Mouse (Mus musculus): ENCODE results near the gene 1700017D01Rik. TPM values are rescaled to one million over a fixed set of nuclear protein-coding genes. Genes with fewer than 3 reads are reported as not detected.
"Not testable (repeated sequence)": the region's sequence is repeated elsewhere in the genome, so short reads cannot be mapped to it uniquely, and the experiment has no call there.

The 1700017D01Rik gene
- polyA plus RNA-seq (2014; fragmentation: Nextera tagmentation; extraction: Ambion mirVana), result not detected in 2 replicates

DNA sequence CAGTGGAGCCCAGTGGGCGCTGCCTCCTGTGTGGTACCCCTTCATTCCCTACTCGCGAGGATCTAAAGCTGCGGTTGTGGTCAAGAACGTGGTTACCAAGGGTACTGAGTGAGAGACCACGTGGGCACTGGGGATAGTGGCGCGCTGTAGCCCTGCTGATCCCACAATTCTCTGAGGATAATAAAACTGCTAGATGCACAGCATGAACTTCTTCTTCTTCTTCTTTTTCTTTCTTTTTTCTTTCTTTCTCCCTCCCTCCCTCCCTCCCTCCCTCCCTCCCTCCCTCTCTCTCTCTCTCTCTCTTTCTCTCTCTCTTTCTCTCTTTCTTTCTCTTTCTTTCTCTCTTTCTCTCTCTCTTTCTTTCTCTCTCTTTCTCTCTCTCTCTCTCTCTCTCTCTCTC is at the start of gene 1700017D01Rik:
Gene 1700017D01Rik, minus strand, starts transcription at position 101 of the 400 bp plus-strand sequence.
- WGBS, result 69% methylated on average over 8 of the region's 8 CpGs
- not testable (repeated sequence) for H3K27me3 ChIP-seq (replicated peaks; ENCODE audit: control insufficient read depth, insufficient read depth, low read length); DNase-seq (ENCODE audit: low spot score)

GRCm38 (mm10) chr19:11177464-11177863 is 46.8 kb upstream of the 1700017D01Rik start:
- no peak overlapping the region for H3K4me3 ChIP-seq (ENCODE audit: low read depth, low read length)
- DNase-seq (ENCODE audit: low spot score) (no peak), ATAC-seq (replicated peaks; ENCODE audit: low FRiP score) (no peak)
- H3K9me3 ChIP-seq (ENCODE audit: control insufficient read depth, low read length), result no peaks in the 10 kb centered on the region
- no peaks in the 10 kb centered on the region for H3K27me3 ChIP-seq (replicated peaks; ENCODE audit: control insufficient read depth, insufficient read depth, low read length)
- no peak overlapping the region for H3K9ac ChIP-seq (ENCODE audit: low read depth, low read length)
- H3K4me1 ChIP-seq (replicated peaks; ENCODE audit: control insufficient read depth, insufficient read depth, low read length), result no peaks in the 10 kb centered on the region
- H3K27ac ChIP-seq (ENCODE audit: low read depth, low read length), result no peak overlapping the region
- H3K36me3 ChIP-seq (ENCODE audit: control insufficient read depth, insufficient read depth, low read length), result no peaks in the 10 kb centered on the region
- H3K4me2 ChIP-seq, result no peak overlapping the region
- WGBS, result 59% methylated on average over 2 of the region's 2 CpGs

More for the DNA sequence above, at the start of gene 1700017D01Rik:
- not testable (repeated sequence) for H3K36me3 ChIP-seq (ENCODE audit: control insufficient read depth, insufficient read depth, low read length); H3K4me3 ChIP-seq (ENCODE audit: low read depth, low read length); H3K9me3 ChIP-seq (ENCODE audit: control insufficient read depth, low read length); H3K4me1 ChIP-seq (replicated peaks; ENCODE audit: control insufficient read depth, insufficient read depth, low read length); H3K9ac ChIP-seq (ENCODE audit: low read depth, low read length); ATAC-seq (replicated peaks; ENCODE audit: low FRiP score); H3K27ac ChIP-seq (ENCODE audit: low read depth, low read length); H3K4me2 ChIP-seq

GRCm38 (mm10) chr19:11165172-11165571 is 34.5 kb upstream of the 1700017D01Rik start, which contains the start of gene 1700025F22Rik:
Gene 1700025F22Rik, minus strand, starts transcription at chr19:11165320.
- ATAC-seq (replicated peaks; ENCODE audit: low FRiP score) (no peak), DNase-seq (ENCODE audit: low spot score) (no peak)
- Histone ChIP-seq H3K9me3 (ENCODE audit: control insufficient read depth, low read length) (no peaks in the 10 kb centered on the region), H3K36me3 (ENCODE audit: control insufficient read depth, insufficient read depth, low read length) (no peaks in the 10 kb centered on the region), H3K4me2 (no peak within 1 kb of the TSS), H3K27ac (ENCODE audit: low read depth, low read length) (no peak within 1 kb of the TSS), H3K4me1 (replicated peaks; ENCODE audit: control insufficient read depth, insufficient read depth, low read length) (no peaks in the 10 kb centered on the region), H3K4me3 (ENCODE audit: low read depth, low read length) (no peak within 1 kb of the TSS), H3K27me3 (replicated peaks; ENCODE audit: control insufficient read depth, insufficient read depth, low read length) (no peaks in the 10 kb centered on the region), H3K9ac (ENCODE audit: low read depth, low read length) (no peak within 1 kb of the TSS)
- WGBS, result 28% methylated on average over 10 of the region's 10 CpGs

- not testable (repeated sequence) for H3K9ac ChIP-seq (ENCODE audit: low read depth, low read length); H3K27me3 ChIP-seq (replicated peaks; ENCODE audit: control insufficient read depth, insufficient read depth, low read length); H3K9me3 ChIP-seq (ENCODE audit: control insufficient read depth, low read length); H3K36me3 ChIP-seq (ENCODE audit: control insufficient read depth, insufficient read depth, low read length); ATAC-seq (replicated peaks; ENCODE audit: low FRiP score); H3K4me2 ChIP-seq; H3K4me3 ChIP-seq (ENCODE audit: low read depth, low read length); H3K27ac ChIP-seq (ENCODE audit: low read depth, low read length); H3K4me1 ChIP-seq (replicated peaks; ENCODE audit: control insufficient read depth, insufficient read depth, low read length); DNase-seq (ENCODE audit: low spot score)
- WGBS, result 76% methylated on average over 6 of the region's 6 CpGs
These were observed 27.2 kb upstream of the 1700017D01Rik start for GRCm38 (mm10) chr19:11157890-11158289.

DNA sequence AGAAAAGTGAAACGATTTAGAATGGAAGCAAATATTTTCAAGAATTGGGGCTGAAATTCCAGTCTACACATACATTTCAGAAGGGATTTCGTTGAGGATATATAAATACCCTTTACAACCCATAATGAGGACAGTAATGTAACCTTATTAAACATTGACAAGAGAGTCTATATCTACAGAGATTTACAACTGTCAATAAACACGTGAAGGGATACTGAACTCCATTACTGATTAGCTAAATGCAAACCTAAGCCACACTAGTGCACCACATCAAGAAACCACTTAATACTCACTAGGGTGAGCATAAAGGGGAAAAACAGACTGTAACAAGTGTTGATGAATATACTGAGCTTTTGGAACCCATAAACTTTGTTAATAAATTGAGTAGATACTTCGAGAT is 4.7 kb upstream of the 1700017D01Rik start:
- WGBS, result 54% methylated on average over 4 of the region's 4 CpGs
- DNase-seq (ENCODE audit: low spot score) (no peak), ATAC-seq (replicated peaks; ENCODE audit: low FRiP score) (no peak)
- Histone ChIP-seq H3K27ac (ENCODE audit: low read depth, low read length) (no peak overlapping the region), H3K9me3 (ENCODE audit: control insufficient read depth, low read length) (no peaks in the 10 kb centered on the region), H3K4me1 (replicated peaks; ENCODE audit: control insufficient read depth, insufficient read depth, low read length) (no peaks in the 10 kb centered on the region), H3K4me3 (ENCODE audit: low read depth, low read length) (no peak overlapping the region), H3K9ac (ENCODE audit: low read depth, low read length) (no peak overlapping the region), H3K4me2 (no peak overlapping the region), H3K27me3 (replicated peaks; ENCODE audit: control insufficient read depth, insufficient read depth, low read length) (no peaks in the 10 kb centered on the region), H3K36me3 (ENCODE audit: control insufficient read depth, insufficient read depth, low read length) (no peaks in the 10 kb centered on the region)

DNA sequence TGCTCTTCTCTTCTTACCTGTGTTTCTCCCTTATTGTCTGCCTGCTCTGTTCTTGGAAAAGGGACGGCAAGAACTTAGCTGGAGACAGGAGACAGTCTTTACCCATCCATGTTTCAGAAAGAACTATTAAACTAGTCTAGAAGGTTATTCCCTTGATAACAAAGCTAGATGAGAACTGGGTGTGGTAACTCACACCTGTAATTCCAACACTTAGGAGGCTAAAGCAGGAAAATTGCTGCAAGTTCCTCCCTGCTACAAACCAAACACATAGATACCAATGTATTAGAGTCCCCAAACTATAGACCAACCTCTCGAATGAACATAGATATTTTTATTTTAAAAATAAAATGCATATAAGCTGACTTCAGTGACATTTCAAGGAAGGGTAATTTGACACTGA is 4.2 kb upstream of the 1700017D01Rik start:
- no peaks in the 10 kb centered on the region for H3K36me3 ChIP-seq (ENCODE audit: control insufficient read depth, insufficient read depth, low read length)
- WGBS, result 76% methylated on average over 2 of the region's 2 CpGs
- H3K27ac ChIP-seq (ENCODE audit: low read depth, low read length), result no peak overlapping the region
- DNase-seq (ENCODE audit: low spot score) (no peak), ATAC-seq (replicated peaks; ENCODE audit: low FRiP score) (no peak)
- no peak overlapping the region for H3K4me3 ChIP-seq (ENCODE audit: low read depth, low read length)
- H3K27me3 ChIP-seq (replicated peaks; ENCODE audit: control insufficient read depth, insufficient read depth, low read length), result no peaks in the 10 kb centered on the region
- H3K9me3 ChIP-seq (ENCODE audit: control insufficient read depth, low read length), result no peaks in the 10 kb centered on the region
- H3K9ac ChIP-seq (ENCODE audit: low read depth, low read length), result no peak overlapping the region
- no peak overlapping the region for H3K4me2 ChIP-seq
- H3K4me1 ChIP-seq (replicated peaks; ENCODE audit: control insufficient read depth, insufficient read depth, low read length), result no peaks in the 10 kb centered on the region

- Histone ChIP-seq H3K4me1 (replicated peaks; ENCODE audit: control insufficient read depth, insufficient read depth, low read length) (no peaks in the 10 kb centered on the region), H3K27ac (ENCODE audit: low read depth, low read length) (no peak overlapping the region), H3K4me3 (ENCODE audit: low read depth, low read length) (no peak overlapping the region), H3K27me3 (replicated peaks; ENCODE audit: control insufficient read depth, insufficient read depth, low read length) (no peaks in the 10 kb centered on the region), H3K9me3 (ENCODE audit: control insufficient read depth, low read length) (no peaks in the 10 kb centered on the region), H3K9ac (ENCODE audit: low read depth, low read length) (no peak overlapping the region), H3K36me3 (ENCODE audit: control insufficient read depth, insufficient read depth, low read length) (no peaks in the 10 kb centered on the region), H3K4me2 (no peak overlapping the region)
- no peak for DNase-seq (ENCODE audit: low spot score)
- ATAC-seq (replicated peaks; ENCODE audit: low FRiP score), result no peak
- 83% methylated on average over 1 of the region's 1 CpGs for WGBS
These were observed 974 bp downstream of the 1700017D01Rik start for GRCm38 (mm10) chr19:11129702-11130101.

GRCm38 (mm10) chr19:11121016-11121420 is 9.7 kb downstream of the 1700017D01Rik start:
- peak; percentile 57 for DNase-seq (ENCODE audit: low spot score)
- not testable (repeated sequence) for H3K36me3 ChIP-seq (ENCODE audit: control insufficient read depth, insufficient read depth, low read length); H3K9me3 ChIP-seq (ENCODE audit: control insufficient read depth, low read length); H3K27ac ChIP-seq (ENCODE audit: low read depth, low read length); H3K27me3 ChIP-seq (replicated peaks; ENCODE audit: control insufficient read depth, insufficient read depth, low read length); H3K4me1 ChIP-seq (replicated peaks; ENCODE audit: control insufficient read depth, insufficient read depth, low read length); H3K9ac ChIP-seq (ENCODE audit: low read depth, low read length)
- H3K4me3 ChIP-seq (ENCODE audit: low read depth, low read length), result peak overlapping the region; percentile 35
- peak; percentile 97 for ATAC-seq (replicated peaks; ENCODE audit: low FRiP score)
- H3K4me2 ChIP-seq, result peak overlapping the region; percentile 50
- 4% methylated on average over 11 of the region's 38 CpGs for WGBS

DNA sequence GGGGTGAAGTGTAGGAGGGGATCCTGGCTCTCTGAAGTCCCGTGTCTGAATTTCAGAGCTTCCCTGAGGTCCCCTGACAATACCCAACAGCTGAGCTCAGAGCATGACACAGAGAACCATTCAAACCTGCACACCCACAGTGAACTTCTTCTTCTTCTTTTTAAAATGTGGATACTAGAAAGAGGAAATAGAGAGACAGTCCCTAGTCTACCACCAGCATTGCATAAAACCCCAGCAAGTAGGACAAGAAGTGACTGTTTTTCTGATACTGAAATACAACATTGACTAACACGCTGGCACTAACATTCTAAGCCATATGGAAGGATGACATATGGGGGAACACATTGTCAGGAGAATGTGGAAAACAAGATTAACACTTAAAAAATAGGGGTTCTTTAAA is 11.3 kb downstream of the 1700017D01Rik start:
- ATAC-seq (replicated peaks; ENCODE audit: low FRiP score) (no peak), DNase-seq (ENCODE audit: low spot score) (no peak)
- no peaks in the 10 kb centered on the region for H3K4me1 ChIP-seq (replicated peaks; ENCODE audit: control insufficient read depth, insufficient read depth, low read length)
- H3K27me3 ChIP-seq (replicated peaks; ENCODE audit: control insufficient read depth, insufficient read depth, low read length), result no peaks in the 10 kb centered on the region
- no peak overlapping the region for H3K27ac ChIP-seq (ENCODE audit: low read depth, low read length)
- H3K4me2 ChIP-seq, result no peak overlapping the region
- no peaks in the 10 kb centered on the region for H3K36me3 ChIP-seq (ENCODE audit: control insufficient read depth, insufficient read depth, low read length)
- no peak overlapping the region for H3K9ac ChIP-seq (ENCODE audit: low read depth, low read length)
- H3K4me3 ChIP-seq (ENCODE audit: low read depth, low read length), result no peak overlapping the region
- H3K9me3 ChIP-seq (ENCODE audit: control insufficient read depth, low read length), result no peaks in the 10 kb centered on the region
- WGBS, result 50% methylated on average over 2 of the region's 2 CpGs

Data from liver, embryonic 11.5 days (tissue).